Mouse (Mus musculus) MEL (cell line): Measurements from ENCODE around the gene Ablim1. TPM values are rescaled to one million over a fixed set of nuclear protein-coding genes. Genes with fewer than 3 reads are reported as not detected.
"Not testable (repeated sequence)": the region's sequence is repeated elsewhere in the genome, so short reads cannot be mapped to it uniquely, and the experiment has no call there.

Source experiments
- DNase-seq: peaks from one replicate; pipeline ENCODE4 v3.0.0; 2011; ENCODE audit warnings: low read depth, low spot score
- H3K27ac ChIP-seq: 2 replicates; pipeline ENCODE4 v1.5.1; 2012; ENCODE audit warnings: low read depth, mild to moderate bottlenecking, control low read depth, low read length, moderate library complexity; ENCODE audit not compliant: control insufficient read depth
- H3K27me3 ChIP-seq, 2 experiments: fragments of 150-350 bp in 1 of 2; sonication (generic) in 1 of 2; 2 replicates each; pipeline ENCODE4 v1.6.1; 2012; ENCODE audit warnings: low read length in 2 of 2, mild to moderate bottlenecking in 2 of 2, improper control_type of control experiment in 1 of 2, moderate library complexity in 1 of 2; ENCODE audit not compliant: insufficient read depth in 2 of 2, control insufficient read depth in 1 of 2
- H3K36me3 ChIP-seq, 2 experiments: 2 replicates each; pipeline ENCODE4 v1.6.1; 2012 to 2014; ENCODE audit warnings: low read length in 2 of 2, improper control_type of control experiment in 1 of 2, inconsistent platforms in 1 of 2, mild to moderate bottlenecking in 1 of 2; ENCODE audit not compliant: insufficient read depth in 2 of 2, control insufficient read depth in 1 of 2
- H3K4me1 ChIP-seq, 2 experiments: fragments of 150-350 bp in 1 of 2; sonication (generic) in 1 of 2; 2 replicates each; pipeline ENCODE4 v1.6.1; 2012; ENCODE audit warnings: low read length in 2 of 2, improper control_type of control experiment in 1 of 2, mild to moderate bottlenecking in 1 of 2; ENCODE audit not compliant: insufficient read depth in 2 of 2, control insufficient read depth in 1 of 2
- H3K4me3 ChIP-seq, 2 experiments: fragments of 150-350 bp in 1 of 2; sonication (generic) in 1 of 2; 2 replicates each; pipeline ENCODE4 v1.5.1; 2012; ENCODE audit warnings: low read depth in 2 of 2, low read length in 2 of 2, mild to moderate bottlenecking in 2 of 2, moderate library complexity in 2 of 2, control low read depth in 1 of 2, improper control_type of control experiment in 1 of 2; ENCODE audit not compliant: control insufficient read depth in 1 of 2, insufficient read depth in 1 of 2
- H3K79me2 ChIP-seq: 2 replicates; pipeline ENCODE4 v1.6.1; 2012; ENCODE audit warnings: mild to moderate bottlenecking, low read length, moderate library complexity; ENCODE audit not compliant: control insufficient read depth, poor library complexity, insufficient read depth
- H3K9ac ChIP-seq: 2 replicates; pipeline ENCODE4 v1.6.1; 2012; ENCODE audit warnings: low read depth, mild to moderate bottlenecking, control low read depth, low read length, moderate library complexity; ENCODE audit not compliant: control insufficient read depth, poor library complexity, severe bottlenecking
- H3K9me3 ChIP-seq: fragments of 150-350 bp; sonication (generic); replicated peaks from 2 replicates; pipeline ENCODE4 v1.6.1; 2012; ENCODE audit warnings: mild to moderate bottlenecking, low read length, improper control_type of control experiment, moderate library complexity; ENCODE audit not compliant: insufficient read depth
- CHD2 ChIP-seq: IDR thresholded peaks from 2 replicates; pipeline ENCODE4 v1.6.1; 2011; ENCODE audit warnings: low read length, improper control_type of control experiment
- CTCF ChIP-seq, 3 experiments: IDR thresholded peaks in 2 of 3; conservative IDR thresholded peaks in 1 of 3; 2 replicates each; pipeline ENCODE4 v1.5.1; 2011 to 2012; ENCODE audit warnings: low read length in 3 of 3, low read depth in 2 of 3, mild to moderate bottlenecking in 2 of 3, improper control_type of control experiment in 1 of 3, inconsistent platforms in 1 of 3, mixed read lengths in 1 of 3, moderate library complexity in 1 of 3; ENCODE audit not compliant: control insufficient read depth in 1 of 3, insufficient read depth in 1 of 3, poor library complexity in 1 of 3, severe bottlenecking in 1 of 3
- E2F4 ChIP-seq: IDR thresholded peaks from 2 replicates; pipeline ENCODE4 v1.6.1; 2011; ENCODE audit warnings: low read depth, low read length, improper control_type of control experiment, borderline replicate concordance
- ETS1 ChIP-seq: IDR thresholded peaks from 2 replicates; pipeline ENCODE4 v1.6.1; 2012; ENCODE audit warnings: low read depth, mild to moderate bottlenecking, inconsistent platforms, low read length, improper control_type of control experiment, moderate library complexity
- JUND ChIP-seq: IDR thresholded peaks from 2 replicates; pipeline ENCODE4 v1.6.1; 2011; ENCODE audit warnings: low read depth, mild to moderate bottlenecking, improper control_type of control experiment, low read length
- MAFK ChIP-seq: IDR thresholded peaks from 2 replicates; pipeline ENCODE4 v1.6.1; 2011; ENCODE audit warnings: low read depth, mild to moderate bottlenecking, low read length, improper control_type of control experiment, borderline replicate concordance
- MAX ChIP-seq: IDR thresholded peaks from 2 replicates; pipeline ENCODE4 v1.6.1; 2011; ENCODE audit warnings: low read length, improper control_type of control experiment
- MYC ChIP-seq: IDR thresholded peaks from 2 replicates; pipeline ENCODE4 v1.6.1; 2011; ENCODE audit warnings: low read depth, mild to moderate bottlenecking, low read length, improper control_type of control experiment, moderate library complexity
- RAD21 ChIP-seq: IDR thresholded peaks from 2 replicates; pipeline ENCODE4 v1.6.1; 2011; ENCODE audit warnings: mild to moderate bottlenecking, low read depth, low read length, improper control_type of control experiment
- SIN3A ChIP-seq: IDR thresholded peaks from 2 replicates; pipeline ENCODE4 v1.6.1; 2012; ENCODE audit warnings: low read length, improper control_type of control experiment, inconsistent platforms
- SMC3 ChIP-seq: IDR thresholded peaks from 2 replicates; pipeline ENCODE4 v1.6.1; 2011; ENCODE audit warnings: low read depth, low read length, improper control_type of control experiment
- TAL1 ChIP-seq: IDR thresholded peaks from 2 replicates; pipeline ENCODE4 v1.6.1; 2012; ENCODE audit warnings: mild to moderate bottlenecking, inconsistent platforms, low read length, moderate library complexity, mixed read lengths
- USF1 ChIP-seq: IDR thresholded peaks from 2 replicates; pipeline ENCODE4 v1.6.1; 2014; ENCODE audit warnings: low read depth, mild to moderate bottlenecking, inconsistent platforms, low read length, improper control_type of control experiment, moderate library complexity
- ZC3H11A ChIP-seq: IDR thresholded peaks from 2 replicates; pipeline ENCODE4 v1.6.1; 2012; ENCODE audit warnings: low read depth, mild to moderate bottlenecking, inconsistent platforms, low read length, improper control_type of control experiment
- ZMIZ1 ChIP-seq: IDR thresholded peaks from 2 replicates; pipeline ENCODE4 v1.6.1; 2012; ENCODE audit warnings: low read depth, mild to moderate bottlenecking, inconsistent platforms, low read length, improper control_type of control experiment, moderate library complexity
- ZNF384 ChIP-seq: IDR thresholded peaks from 2 replicates; pipeline ENCODE4 v1.6.1; 2012; ENCODE audit warnings: low read depth, mild to moderate bottlenecking, inconsistent platforms, low read length, improper control_type of control experiment
- polyA plus RNA-seq, 2 experiments: library from polyadenylated mRNA; stranded (reverse) in 1 of 2; unstranded in 1 of 2; fragments of >175 nt in 1 of 2; fragments of >200 nt in 1 of 2; gene quantifications; 2 replicates each; pipeline versions ENCODE4 v1.2.1 to v1.2.4; 2012; ENCODE audit warnings: low replicate concordance in 2 of 2, low read depth in 1 of 2; ENCODE audit not compliant: insufficient read length in 2 of 2, insufficient read depth in 1 of 2, missing spikeins in 1 of 2
- total RNA-seq: library from RNA; depleted of rRNA; stranded (reverse); fragments of 300-350 nt; gene quantifications from 2 replicates; pipeline ENCODE4 v1.2.3, GENCODE M21; 2012

The Ablim1 gene
- total and polyA plus RNA-seq, 3 experiments = not detected

- Histone ChIP-seq H3K36me3 (no peaks in the 10 kb centered on the region), H3K27ac (no peak overlapping the region), H3K79me2 (no peaks in the 10 kb centered on the region), H3K27me3 (no peaks in the 10 kb centered on the region), H3K4me3 (no peak overlapping the region), H3K9me3 (no peaks in the 10 kb centered on the region), H3K9ac (no peak overlapping the region), H3K4me1 (no peaks in the 10 kb centered on the region)
- TF ChIP-seq SMC3 = peak; percentile 53
- no peak for TF ChIP-seq SIN3A
- TF ChIP-seq ZC3H11A = peak; percentile 28; the same call in 1 of the 2 replicates
- TF ChIP-seq MAFK = no peak
- TF ChIP-seq RAD21 = peak; percentile 84
- peak; percentile 98 for TF ChIP-seq ZNF384
- no peak for TF ChIP-seq JUND
- no peak for TF ChIP-seq CHD2
- no peak for TF ChIP-seq E2F4
- TF ChIP-seq CTCF (IDR thresholded peaks at IDR 0.05 in 2 of 3, conservative IDR thresholded peaks at IDR 0.05 in 1 of 3; ENCODE audit: control insufficient read depth in 1 of 3, insufficient read depth in 1 of 3, low read depth in 2 of 3, low read length in 3 of 3, poor library complexity in 1 of 3, severe bottlenecking in 1 of 3) = peak in 2 of 3 experiments; percentile 19 to 62; a peak in 4 of 6 replicates
- no peak for TF ChIP-seq MYC
- DNase-seq = peak; percentile 53
These were observed 176.7 kb downstream of the Ablim1 start for GRCm38 (mm10) chr19:57138045-57138444.

- H3K36me3 ChIP-seq = no peaks in the 10 kb centered on the region
- H3K4me1 ChIP-seq = no peaks in the 10 kb centered on the region
These were observed 178.5 kb downstream of the Ablim1 start for GRCm38 (mm10) chr19:57136228-57136627.

GRCm38 (mm10) chr19:57135654-57136053, 179.1 kb downstream of the Ablim1 start:
- H3K27me3 ChIP-seq, H3K9me3 ChIP-seq, H3K79me2 ChIP-seq, DNase-seq, H3K27ac ChIP-seq, H3K36me3 ChIP-seq, H3K4me1 ChIP-seq, H3K9ac ChIP-seq, H3K4me3 ChIP-seq: not testable (repeated sequence)

More at GRCm38 (mm10) chr19:57136228-57136627, 178.5 kb downstream of the Ablim1 start:
- TF ChIP-seq SIN3A (no peak), TAL1 (no peak), USF1 (no peak), MAX (no peak), ETS1 (no peak), ZNF384 (0 out of 2 replicates have a peak, but pooled peaks have one; percentile 54), SMC3 (peak; percentile 66), E2F4 (no peak), ZC3H11A (peak; percentile 34), ZMIZ1 (no peak), RAD21 (peak; percentile 68), CTCF (IDR thresholded peaks at IDR 0.05 in 2 of 3, conservative IDR thresholded peaks at IDR 0.05 in 1 of 3; ENCODE audit: control insufficient read depth in 1 of 3, insufficient read depth in 1 of 3, low read depth in 2 of 3, low read length in 3 of 3, poor library complexity in 1 of 3, severe bottlenecking in 1 of 3) (peak; percentile 55 to 70 (median 62))
- Histone ChIP-seq H3K27me3 (no peaks in the 10 kb centered on the region), H3K27ac (no peak overlapping the region), H3K79me2 (no peaks in the 10 kb centered on the region), H3K4me3 (no peak overlapping the region), H3K9me3 (no peaks in the 10 kb centered on the region), H3K9ac (no peak overlapping the region)
- peak; percentile 72 for DNase-seq
